Mouse (Mus musculus) limb, embryonic 10.5 days (tissue): ENCODE results near the gene R3hdm4. TPM values are rescaled to one million over a fixed set of nuclear protein-coding genes. Genes with fewer than 3 reads are reported as not detected.
"Not testable (repeated sequence)": the region's sequence is repeated elsewhere in the genome, so short reads cannot be mapped to it uniquely, and the experiment has no call there.

Source experiments
- DNase-seq: peaks from one replicate; pipeline ENCODE4 v3.0.0-alpha.2; 2017; ENCODE audit warnings: low spot score
- H3K27ac ChIP-seq: fragments of 300-500 bp; sonication (generic); 2 replicates; pipeline ENCODE4 v1.5.1; 2016; ENCODE audit warnings: mild to moderate bottlenecking
- H3K27me3 ChIP-seq: fragments of 300-500 bp; sonication (generic); 2 replicates; pipeline ENCODE4 v1.6.1; 2016; ENCODE audit warnings: low read depth, mild to moderate bottlenecking; ENCODE audit not compliant: poor library complexity, severe bottlenecking
- H3K36me3 ChIP-seq: fragments of 300-500 bp; sonication (generic); 2 replicates; pipeline ENCODE4 v1.6.1; 2016; ENCODE audit warnings: mild to moderate bottlenecking, moderate library complexity
- H3K4me1 ChIP-seq: fragments of 300-500 bp; sonication (generic); 2 replicates; pipeline ENCODE4 v1.6.1; 2016
- H3K4me3 ChIP-seq: fragments of 300-500 bp; sonication (generic); 2 replicates; pipeline ENCODE4 v1.5.1; 2016; ENCODE audit warnings: mild to moderate bottlenecking, moderate library complexity
- H3K9me3 ChIP-seq: fragments of 300-500 bp; sonication (generic); replicated peaks from 2 replicates; pipeline ENCODE4 v1.6.1; 2016; ENCODE audit warnings: mild to moderate bottlenecking
- WGBS: fragments of 180-500 bp; shearing (Covaris S2); methylation state at CpG from one replicate; pipeline ENCODE4 v1.1.7; 2016; 5-methylcytosine and 5-hydroxymethylcytosine counted together
- polyA plus RNA-seq: library from polyadenylated mRNA; unstranded; fragments of >200 nt; fragmentation: Nextera tagmentation; extraction: Ambion mirVana; gene quantifications from 2 replicates; pipeline ENCODE4 v1.2.1, GENCODE M21; 2016

Gene R3hdm4
- 116 and 143 TPM in 2 replicates for polyA plus RNA-seq

DNA sequence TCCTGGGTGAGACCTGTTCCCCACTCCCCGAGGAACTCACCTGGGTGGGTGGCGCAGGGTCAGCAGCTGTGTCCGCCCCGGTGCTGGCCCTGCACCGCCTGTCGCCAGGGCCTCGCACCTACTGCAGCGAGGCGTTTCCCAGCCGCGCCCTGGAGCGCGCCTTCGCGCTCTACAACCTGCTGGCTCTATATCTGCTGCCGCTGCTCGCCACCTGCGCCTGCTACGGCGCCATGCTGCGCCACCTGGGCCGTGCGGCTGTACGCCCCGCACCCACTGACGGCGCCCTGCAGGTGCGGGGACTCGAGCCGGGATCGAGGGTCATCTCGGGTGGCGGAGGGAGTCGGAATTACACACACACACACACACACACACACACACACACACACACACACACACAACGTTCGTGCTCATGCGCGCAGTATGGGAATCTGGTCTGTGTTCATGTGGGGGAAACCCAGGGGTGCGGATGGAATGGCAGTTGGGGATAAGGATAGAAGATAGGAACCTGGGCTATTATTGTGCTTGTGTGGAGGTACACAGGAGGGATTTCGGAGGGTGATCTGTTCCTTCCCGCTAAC lies at the start of gene R3hdm4:
R3hdm4 (minus strand) TSS at position 251 of the 578 bp plus-strand sequence.
- no peak within 1 kb of the TSS; the same call in 1 of the 2 replicates for H3K27ac ChIP-seq
- DNase-seq, result no peak
- H3K36me3 ChIP-seq, result no peaks in the 10 kb centered on the region
- H3K27me3 ChIP-seq, result peaks cover 72% of the 10 kb centered on the region
- H3K9me3 ChIP-seq, result no peaks in the 10 kb centered on the region
- WGBS, result 6% methylated on average over 41 of the region's 41 CpGs
- peaks cover 63% of the 10 kb centered on the region for H3K4me1 ChIP-seq
- H3K4me3 ChIP-seq, result peak within 1 kb of the TSS; percentile 43

DNA sequence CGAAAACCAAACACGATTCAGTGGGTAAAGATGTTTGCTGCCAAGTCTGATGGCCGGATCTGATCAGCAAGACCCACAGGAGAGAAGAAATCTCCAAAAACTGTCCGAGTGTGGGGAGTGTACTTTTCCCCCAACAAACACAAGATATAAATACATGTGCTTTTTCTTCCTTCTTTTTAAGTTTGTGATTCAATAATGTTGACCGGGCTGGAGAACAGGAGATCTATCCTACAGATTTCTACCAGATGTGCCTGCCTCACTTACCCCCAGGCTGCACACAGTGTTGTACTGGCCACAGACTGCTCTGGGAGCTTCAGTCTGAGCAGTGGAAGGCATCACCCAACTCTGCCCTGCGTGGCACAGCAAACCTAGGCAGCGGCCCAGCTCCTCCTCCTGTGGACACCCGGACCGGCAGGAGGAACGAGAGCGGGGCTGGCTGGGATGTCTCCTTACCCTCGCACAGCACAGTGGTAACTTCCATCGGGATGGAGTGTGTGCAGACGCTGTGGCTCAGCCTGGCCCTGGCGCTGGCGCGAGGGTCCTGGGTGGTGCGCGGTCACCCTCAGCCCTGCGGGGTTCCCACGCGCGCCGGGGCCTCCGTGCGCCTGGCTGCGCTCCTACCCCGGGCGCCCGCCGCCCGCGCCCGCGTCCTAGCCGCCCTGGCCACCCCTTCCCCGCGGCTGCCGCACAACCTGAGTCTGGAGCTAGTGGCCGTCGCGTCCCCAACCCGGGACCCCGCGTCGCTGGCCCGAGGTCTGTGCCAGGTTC lies 49.6 kb upstream of the R3hdm4 start, which contains the start of gene Grin3b:
Grin3b (plus strand) TSS at position 301 of the 768 bp plus-strand sequence.
- Histone ChIP-seq H3K4me3 (peak within 1 kb of the TSS; percentile 58), H3K36me3 (peaks cover 53% of the 10 kb centered on the region), H3K4me1 (peaks cover 21% of the 10 kb centered on the region), H3K27me3 (peaks cover 62% of the 10 kb centered on the region), H3K27ac (peak within 1 kb of the TSS; percentile 79), H3K9me3 (no peaks in the 10 kb centered on the region)
- peak; percentile 61 for DNase-seq
- 7% methylated on average over 47 of the region's 47 CpGs for WGBS

DNA sequence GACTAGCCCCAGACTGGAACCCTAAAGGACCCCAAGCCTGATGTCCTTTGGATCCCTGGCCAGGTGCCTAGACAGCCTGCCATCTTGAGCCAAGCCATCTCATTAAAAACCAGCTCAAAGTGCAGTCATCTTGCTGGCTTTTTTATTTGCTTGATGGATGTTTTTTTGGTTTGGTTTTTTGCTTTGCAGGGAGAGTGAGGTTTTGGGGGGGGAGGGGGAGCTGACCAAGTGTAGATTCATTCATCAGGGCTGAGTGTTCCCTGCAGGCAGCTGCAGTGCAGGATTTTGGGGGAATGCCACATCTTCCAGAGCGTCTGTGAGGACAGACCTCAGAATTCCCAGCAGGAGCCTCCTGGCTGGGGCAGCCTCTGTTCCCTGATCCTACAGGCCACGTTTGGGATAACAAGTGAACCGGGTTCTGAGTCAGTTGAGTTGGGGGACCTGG lies 48.1 kb upstream of the R3hdm4 start:
- H3K4me3 ChIP-seq, result no peak overlapping the region
- peaks cover 54% of the 10 kb centered on the region for H3K36me3 ChIP-seq
- H3K9me3 ChIP-seq, result no peaks in the 10 kb centered on the region
- peaks cover 58% of the 10 kb centered on the region for H3K27me3 ChIP-seq
- no peak overlapping the region for H3K27ac ChIP-seq
- DNase-seq, result no peak
- peaks cover 21% of the 10 kb centered on the region for H3K4me1 ChIP-seq
- WGBS, result 19% methylated on average over 3 of the region's 3 CpGs

DNA sequence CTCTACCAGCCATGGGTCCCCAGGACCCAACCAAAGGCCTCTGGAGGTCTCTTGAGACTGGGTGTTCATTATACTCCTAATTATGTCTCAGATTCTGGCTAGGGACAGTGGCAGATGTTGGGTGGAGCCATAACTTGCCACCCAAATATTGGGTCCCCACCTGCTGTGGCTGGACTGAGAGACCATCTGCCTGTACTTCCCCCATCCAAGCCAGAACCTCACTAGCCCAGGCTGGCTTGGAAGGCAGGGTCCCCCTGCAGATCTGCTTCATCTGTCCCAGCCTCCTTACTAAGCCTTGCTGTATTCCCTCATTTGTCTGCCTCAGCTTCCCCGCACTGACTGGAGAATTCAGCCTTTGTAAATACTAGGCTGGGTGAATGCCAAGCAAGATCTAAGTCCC lies 47.2 kb upstream of the R3hdm4 start:
- Histone ChIP-seq H3K4me1 (peaks cover 21% of the 10 kb centered on the region), H3K27me3 (peaks cover 50% of the 10 kb centered on the region), H3K36me3 (peaks cover 57% of the 10 kb centered on the region), H3K4me3 (no peak overlapping the region), H3K27ac (no peak overlapping the region), H3K9me3 (no peaks in the 10 kb centered on the region)
- DNase-seq, result no peak
- 91% methylated on average over 1 of the region's 1 CpGs for whole genome bisulfite sequencing

GRCm38 (mm10) chr10:79966886-79967400 lies 45.9 kb upstream of the R3hdm4 start:
- no peak overlapping the region for H3K27ac ChIP-seq
- H3K4me3 ChIP-seq, result no peak overlapping the region
- no peaks in the 10 kb centered on the region for H3K9me3 ChIP-seq
- peaks cover 21% of the 10 kb centered on the region for H3K4me1 ChIP-seq
- 92% methylated on average over 5 of the region's 5 CpGs for WGBS
- H3K36me3 ChIP-seq, result peaks cover 70% of the 10 kb centered on the region
- DNase-seq, result no peak
- H3K27me3 ChIP-seq, result peaks cover 38% of the 10 kb centered on the region

DNA sequence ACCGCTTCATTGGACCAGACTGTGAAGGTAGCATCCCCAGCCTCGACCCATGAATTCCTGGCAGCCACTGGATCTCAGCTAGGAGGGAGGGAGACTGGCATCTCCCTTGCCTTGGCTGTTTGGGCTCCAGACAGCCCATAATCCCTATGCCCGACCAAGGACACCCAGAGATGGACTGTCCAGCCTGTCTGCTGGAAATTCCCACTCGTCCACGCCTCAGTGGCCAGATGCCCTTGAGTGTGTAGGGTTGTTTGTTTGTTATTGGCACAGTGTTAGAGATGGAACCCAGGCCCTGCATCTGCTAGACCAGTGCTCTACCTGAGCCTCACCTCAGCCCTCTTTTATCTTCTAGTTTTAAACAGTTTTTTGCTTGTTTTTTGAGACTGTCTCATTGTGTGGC lies 44.3 kb upstream of the R3hdm4 start:
- no peak for DNase-seq
- Histone ChIP-seq H3K36me3 (peaks cover 80% of the 10 kb centered on the region), H3K27ac (no peak overlapping the region), H3K27me3 (peaks cover 22% of the 10 kb centered on the region), H3K4me3 (no peak overlapping the region), H3K9me3 (no peaks in the 10 kb centered on the region), H3K4me1 (peaks cover 19% of the 10 kb centered on the region)
- WGBS, result 93% methylated on average over 5 of the region's 5 CpGs

GRCm38 (mm10) chr10:79964727-79965126 lies 43.7 kb upstream of the R3hdm4 start:
- Histone ChIP-seq H3K4me3 (no peak overlapping the region), H3K4me1 (peaks cover 17% of the 10 kb centered on the region), H3K9me3 (no peaks in the 10 kb centered on the region), H3K27me3 (peaks cover 16% of the 10 kb centered on the region), H3K36me3 (peaks cover 80% of the 10 kb centered on the region), H3K27ac (no peak overlapping the region)
- WGBS, result 93% methylated on average over 7 of the region's 7 CpGs
- no peak for DNase-seq

- no peaks in the 10 kb centered on the region for H3K27me3 ChIP-seq
- 16% methylated on average over 10 of the region's 10 CpGs for WGBS
- peaks cover 48% of the 10 kb centered on the region for H3K36me3 ChIP-seq
- peak overlapping the region; percentile 88 for H3K27ac ChIP-seq
- no peaks in the 10 kb centered on the region for H3K9me3 ChIP-seq
- H3K4me1 ChIP-seq, result peaks cover 34% of the 10 kb centered on the region
- DNase-seq, result no peak
- peak overlapping the region; percentile 98 for H3K4me3 ChIP-seq
Measured at GRCm38 (mm10) chr10:79960671-79961294, 39.8 kb upstream of the R3hdm4 start.

DNA sequence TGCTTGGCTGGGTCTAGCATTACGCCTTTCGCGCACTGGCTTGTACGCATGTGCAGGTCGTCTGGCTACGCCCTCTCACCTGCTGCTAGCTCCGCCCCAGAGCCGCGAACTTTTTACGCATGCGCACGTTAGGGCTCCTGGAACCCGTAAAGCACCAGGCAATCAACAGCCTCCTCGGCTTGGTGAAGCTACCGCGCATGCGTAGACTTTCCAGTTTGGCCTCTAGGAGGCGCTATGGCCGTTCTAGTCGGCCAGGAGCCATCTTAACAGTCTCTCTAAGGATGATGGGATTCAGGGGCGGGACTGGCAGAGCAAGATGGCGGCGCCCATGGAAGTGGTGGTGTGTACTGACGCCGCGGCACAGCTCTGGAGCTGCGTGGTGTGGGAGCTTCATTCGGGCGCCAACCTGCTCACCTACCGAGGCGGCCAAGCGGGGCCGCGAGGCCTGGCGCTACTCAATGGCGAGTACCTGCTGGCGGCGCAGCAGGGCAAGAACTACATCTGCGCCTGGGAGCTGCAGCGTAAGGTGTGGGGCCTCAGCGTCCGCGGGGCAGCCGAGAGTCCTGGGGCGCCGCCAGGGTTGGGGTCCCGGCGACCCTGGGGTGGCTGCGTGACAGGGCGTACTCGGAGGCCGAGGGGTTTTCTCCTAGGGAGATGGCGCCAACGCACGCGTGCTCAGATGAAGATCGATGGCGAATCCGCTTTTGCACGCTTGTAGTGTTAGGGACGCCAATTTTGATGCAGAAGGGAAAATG lies 39.0 kb upstream of the R3hdm4 start, which contains the start of gene Wdr18:
Wdr18 (plus strand) TSS at position 306 of the 755 bp plus-strand sequence.
- peak; percentile 100 for DNase-seq
- peaks cover 40% of the 10 kb centered on the region for H3K4me1 ChIP-seq
- peak within 1 kb of the TSS; percentile 98 for H3K4me3 ChIP-seq
- no peaks in the 10 kb centered on the region for H3K9me3 ChIP-seq
- H3K27me3 ChIP-seq, result no peaks in the 10 kb centered on the region
- WGBS, result under 1% methylated on average over 61 of the region's 61 CpGs
- peak within 1 kb of the TSS; percentile 88 for H3K27ac ChIP-seq
- H3K36me3 ChIP-seq, result peaks cover 41% of the 10 kb centered on the region

DNA sequence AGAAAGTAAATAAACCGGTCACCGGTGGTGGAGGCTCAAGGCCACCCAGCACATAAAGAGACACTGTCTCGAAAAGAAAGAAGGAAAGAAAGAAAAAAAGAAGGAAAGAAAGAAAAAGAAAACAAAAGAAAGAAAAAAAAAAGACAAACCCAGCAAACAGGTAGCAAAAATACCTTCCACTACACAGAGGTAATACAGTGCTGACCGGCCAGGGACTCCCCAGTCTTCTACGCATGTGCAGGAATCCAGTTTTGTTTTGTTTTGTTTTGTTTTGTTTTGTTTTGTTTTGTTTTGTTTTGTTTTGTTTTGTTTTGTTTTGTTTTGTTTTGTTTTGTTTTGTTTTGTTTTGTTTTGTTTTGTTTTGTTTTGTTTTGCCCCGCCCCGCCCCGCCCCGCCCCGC lies 38.4 kb upstream of the R3hdm4 start:
- peaks cover 35% of the 10 kb centered on the region for H3K36me3 ChIP-seq
- H3K27ac ChIP-seq, result not testable (repeated sequence)

GRCm38 (mm10) chr10:79958140-79958816 lies 37.3 kb upstream of the R3hdm4 start:
- WGBS, result 9% methylated on average over 21 of the region's 21 CpGs

More for the DNA sequence above, 38.4 kb upstream of the R3hdm4 start:
- Histone ChIP-seq H3K4me1 (peaks cover 40% of the 10 kb centered on the region), H3K4me3 (peak overlapping the region; percentile 98)
- DNase-seq, H3K27me3 ChIP-seq, H3K9me3 ChIP-seq: not testable (repeated sequence)
- WGBS, result 38% methylated on average over 10 of the region's 10 CpGs

More at GRCm38 (mm10) chr10:79958140-79958816, 37.3 kb upstream of the R3hdm4 start:
- Histone ChIP-seq H3K36me3 (peaks cover 31% of the 10 kb centered on the region), H3K9me3 (no peaks in the 10 kb centered on the region), H3K4me3 (peak overlapping the region; percentile 30), H3K27ac (peak overlapping the region; percentile 74), H3K4me1 (peaks cover 40% of the 10 kb centered on the region), H3K27me3 (no peaks in the 10 kb centered on the region)
- peak; percentile 88 for DNase-seq
